Mouse (Mus musculus) heart, postnatal 0 days (tissue): ENCODE data around the gene Psmd1. TPM values are rescaled to one million over a fixed set of nuclear protein-coding genes. Genes with fewer than 3 reads are reported as not detected.

Experiments used
- ATAC-seq: fragments of 200-750 bp; cut with Nextera tagmentation; 2 replicates; pipeline ENCODE4 v1.8.0; 2017; ENCODE audit warnings: low read depth, moderate number of reproducible peaks, moderate library complexity; ENCODE audit not compliant: insufficient read depth
- DNase-seq: peaks from one replicate; pipeline ENCODE4 v3.0.0-alpha.2; 2016; ENCODE audit warnings: low spot score
- H3K27ac ChIP-seq: fragments of 300-500 bp; sonication (generic); 2 replicates; pipeline ENCODE4 v1.5.1; 2014; ENCODE audit warnings: low read depth, mild to moderate bottlenecking
- H3K27me3 ChIP-seq: fragments of 300-500 bp; sonication (generic); 2 replicates; pipeline ENCODE4 v1.6.1; 2014; ENCODE audit warnings: low read length, mixed read lengths; ENCODE audit not compliant: control insufficient read depth, insufficient read depth
- H3K36me3 ChIP-seq: fragments of 300-500 bp; sonication (generic); replicated peaks from 2 replicates; pipeline ENCODE4 v1.6.1; 2014; ENCODE audit warnings: low read length, mixed read lengths; ENCODE audit not compliant: control insufficient read depth, insufficient read depth
- H3K4me1 ChIP-seq: fragments of 300-500 bp; sonication (generic); 2 replicates; pipeline ENCODE4 v1.6.1; 2014; ENCODE audit warnings: antibody characterized with exemption; ENCODE audit not compliant: control insufficient read depth, insufficient read depth
- H3K4me2 ChIP-seq: fragments of 300-500 bp; sonication (generic); 2 replicates; pipeline ENCODE4 v1.6.1; 2014; ENCODE audit warnings: low read depth, mild to moderate bottlenecking, low read length, moderate library complexity
- H3K4me3 ChIP-seq: fragments of 300-500 bp; sonication (generic); 2 replicates; pipeline ENCODE4 v1.5.1; 2014; ENCODE audit warnings: low read depth, low read length
- H3K9ac ChIP-seq: fragments of 300-500 bp; sonication (generic); replicated peaks from 2 replicates; pipeline ENCODE4 v1.6.1; 2014; ENCODE audit warnings: low read depth, low read length, mixed read lengths
- H3K9me3 ChIP-seq: fragments of 300-500 bp; sonication (generic); replicated peaks from 2 replicates; pipeline ENCODE4 v1.6.1; 2016; ENCODE audit warnings: low read length; ENCODE audit not compliant: control insufficient read depth
- CTCF ChIP-seq: IDR thresholded peaks from 2 replicates; pipeline ENCODE4 v1.5.1; 2016; ENCODE audit warnings: antibody characterized with exemption, control low read depth, low read depth
- EP300 ChIP-seq: IDR thresholded peaks from 2 replicates; pipeline ENCODE4 v1.6.1; 2016; ENCODE audit warnings: antibody characterized with exemption, low read depth
- WGBS: fragments of 180-500 bp; shearing (Covaris S2); extraction: QIAGEN DNeasy Blood & Tissue Kit; methylation state at CpG from one replicate; pipeline ENCODE4 v1.1.7; 2014; 5-methylcytosine and 5-hydroxymethylcytosine counted together
- polyA plus RNA-seq: library from polyadenylated mRNA; unstranded; fragments of >200 nt; fragmentation: Nextera tagmentation; extraction: Ambion mirVana; gene quantifications from 2 replicates; pipeline ENCODE4 v1.2.1, GENCODE M21; 2015
- total RNA-seq: library from RNA; depleted of rRNA; stranded (reverse); fragments of >200 nt; gene quantifications from 2 replicates; pipeline ENCODE4 v1.2.3, GENCODE M21; 2014; ENCODE audit warnings: low replicate concordance

Gene Psmd1
- total and polyA plus RNA-seq, 2 experiments from 2014 or later = 101 to 116 TPM

DNA sequence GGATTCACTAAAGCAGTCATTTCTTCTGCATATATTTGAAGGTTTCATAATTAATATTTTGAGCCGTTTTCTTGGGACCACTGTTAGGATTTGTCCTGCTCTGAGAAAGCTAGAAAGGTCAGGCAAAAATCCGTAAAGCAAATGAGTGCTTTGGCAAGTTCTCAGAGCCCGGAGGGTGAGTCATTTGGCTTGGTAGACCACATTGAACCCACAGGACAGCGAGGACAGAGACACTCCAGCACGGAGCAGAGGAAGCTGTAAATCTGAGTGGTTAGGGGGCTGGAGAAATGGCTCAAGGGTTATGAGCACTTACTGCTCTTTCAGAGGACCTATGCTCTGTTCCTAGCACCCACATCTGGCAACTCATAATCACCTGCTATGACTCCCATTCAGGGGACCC is 83.4 kb downstream of the Psmd1 start:
- Histone ChIP-seq H3K9me3 (no peaks in the 10 kb centered on the region), H3K4me3 (no peak overlapping the region), H3K27ac (no peak overlapping the region), H3K4me2 (no peak overlapping the region), H3K36me3 (no peaks in the 10 kb centered on the region), H3K27me3 (no peaks in the 10 kb centered on the region), H3K9ac (no peak overlapping the region), H3K4me1 (no peaks in the 10 kb centered on the region)
- WGBS = 69% methylated on average over 5 of the region's 5 CpGs
- TF ChIP-seq EP300 = no peak
- TF ChIP-seq CTCF = no peak
- ATAC-seq (no peak), DNase-seq (no peak)

- Histone ChIP-seq H3K27me3 (no peaks in the 10 kb centered on the region), H3K4me1 (no peaks in the 10 kb centered on the region), H3K4me2 (no peak overlapping the region), H3K36me3 (no peaks in the 10 kb centered on the region), H3K9me3 (no peaks in the 10 kb centered on the region), H3K9ac (no peak overlapping the region), H3K4me3 (no peak overlapping the region), H3K27ac (no peak overlapping the region)
- no peak for TF ChIP-seq EP300
- TF ChIP-seq CTCF = no peak
- WGBS = 61% methylated on average over 9 of the region's 9 CpGs
- ATAC-seq = no peak
- no peak for DNase-seq
Observed at GRCm38 (mm10) chr1:86148161-86148560, 84.0 kb downstream of the Psmd1 start.

DNA sequence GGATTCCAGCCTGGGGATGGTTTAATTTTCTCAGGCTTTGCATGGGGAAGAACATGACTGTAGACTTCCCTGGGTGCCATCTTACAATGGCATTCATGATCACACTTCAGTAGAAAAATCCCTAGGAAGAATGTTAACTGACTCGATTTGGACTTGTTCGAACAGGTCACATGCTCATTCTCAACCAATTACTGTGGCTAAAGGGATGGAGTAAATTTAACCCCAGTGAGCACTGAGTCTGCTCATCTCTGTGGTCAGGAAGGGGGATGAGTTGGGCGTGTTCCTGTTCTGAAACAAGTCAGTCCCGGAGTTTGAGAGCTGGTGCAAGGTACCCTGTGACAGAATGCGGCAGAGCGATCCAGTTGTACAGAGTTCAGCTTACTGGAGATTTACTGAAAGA is 86.7 kb downstream of the Psmd1 start:
- Histone ChIP-seq H3K9ac (no peak overlapping the region), H3K4me1 (peaks cover 5% of the 10 kb centered on the region; the same call in 1 of the 2 replicates), H3K4me3 (no peak overlapping the region), H3K36me3 (no peaks in the 10 kb centered on the region), H3K27ac (no peak overlapping the region), H3K27me3 (no peaks in the 10 kb centered on the region), H3K4me2 (no peak overlapping the region), H3K9me3 (no peaks in the 10 kb centered on the region)
- DNase-seq = no peak
- whole genome bisulfite sequencing = 67% methylated on average over 6 of the region's 6 CpGs
- TF ChIP-seq EP300 (no peak), CTCF (no peak)
- no peak for ATAC-seq

GRCm38 (mm10) chr1:86151376-86151775 is 87.2 kb downstream of the Psmd1 start:
- no peak overlapping the region for H3K9ac ChIP-seq
- H3K9me3 ChIP-seq = no peaks in the 10 kb centered on the region
- H3K4me3 ChIP-seq = no peak overlapping the region
- no peaks in the 10 kb centered on the region for H3K27me3 ChIP-seq
- TF ChIP-seq CTCF (no peak), EP300 (no peak)
- DNase-seq (no peak), ATAC-seq (no peak; the same call in 1 of the 2 replicates)
- H3K36me3 ChIP-seq = no peaks in the 10 kb centered on the region
- H3K27ac ChIP-seq = no peak overlapping the region
- H3K4me2 ChIP-seq = no peak overlapping the region
- WGBS = 48% methylated on average over 7 of the region's 7 CpGs
- H3K4me1 ChIP-seq = peaks cover 5% of the 10 kb centered on the region; the same call in 1 of the 2 replicates

DNA sequence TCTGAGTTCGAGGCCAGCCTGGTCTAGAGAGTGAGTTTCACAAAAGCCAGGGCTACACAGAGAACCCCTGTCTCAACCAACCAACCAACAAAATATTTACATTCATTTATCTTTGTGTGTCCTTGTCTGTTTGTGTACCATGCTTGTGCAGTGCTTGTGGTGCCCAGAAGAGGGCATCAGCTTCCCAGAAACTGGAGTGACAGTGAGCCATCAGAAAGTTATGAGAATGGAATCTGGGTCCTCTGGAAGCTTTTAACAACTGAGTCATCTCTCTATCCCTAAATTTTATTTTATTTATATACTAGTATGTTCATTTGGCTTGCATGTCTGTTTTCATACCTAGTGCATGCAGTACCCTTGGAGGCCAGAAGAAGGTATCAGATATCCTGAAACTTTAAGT is 88.4 kb downstream of the Psmd1 start:
- Histone ChIP-seq H3K9me3 (no peaks in the 10 kb centered on the region), H3K36me3 (0 out of 2 replicates have a peak, but pooled peaks cover 5% of the 10 kb centered on the region), H3K4me2 (no peak overlapping the region), H3K27ac (no peak overlapping the region), H3K9ac (no peak overlapping the region), H3K27me3 (no peaks in the 10 kb centered on the region), H3K4me3 (no peak overlapping the region), H3K4me1 (peaks cover 5% of the 10 kb centered on the region; the same call in 1 of the 2 replicates)
- WGBS = 90% methylated on average over 1 of the region's 1 CpGs
- DNase-seq = no peak
- TF ChIP-seq CTCF (peak; percentile 20; the same call in 1 of the 2 replicates), EP300 (no peak)
- no peak for ATAC-seq

DNA sequence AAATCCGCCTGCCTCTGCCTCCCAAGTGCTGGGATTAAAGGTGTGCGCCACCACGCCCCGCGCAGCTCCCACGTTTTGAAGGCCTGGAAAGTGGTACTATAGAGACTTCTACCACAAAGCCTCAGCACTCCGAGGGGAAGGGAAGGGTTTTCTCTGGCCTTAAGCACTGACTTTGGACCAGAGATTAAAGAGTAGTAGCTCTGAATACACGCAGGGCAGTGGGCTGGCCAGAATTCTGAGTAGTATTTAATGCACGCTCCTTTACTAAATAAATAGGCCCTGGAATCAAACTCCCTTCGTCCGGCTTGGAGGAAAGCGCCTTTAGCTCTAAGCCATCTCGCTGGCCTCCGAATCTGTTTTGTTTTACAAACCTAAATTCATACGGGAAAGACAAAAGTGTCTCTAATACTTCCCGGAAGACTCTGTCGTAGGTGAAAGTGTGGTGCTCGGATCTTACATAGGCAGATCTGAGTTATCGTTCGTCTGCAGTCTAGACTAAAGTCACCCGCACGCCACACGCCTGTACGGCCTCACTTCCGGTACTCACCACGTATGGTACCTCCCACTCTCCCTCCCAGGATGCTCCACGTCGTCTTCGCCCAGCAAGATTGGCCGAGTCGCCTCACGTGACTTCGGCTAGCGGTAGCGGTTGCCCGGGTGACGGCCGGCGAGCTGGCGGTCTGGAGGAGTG is 90.1 kb downstream of the Psmd1 start, which contains the start of gene Armc9:
Gene Armc9 (plus strand): TSS at position 648 of the 691 bp plus-strand sequence.
- Histone ChIP-seq H3K27me3 (no peaks in the 10 kb centered on the region), H3K27ac (peak within 1 kb of the TSS; percentile 90), H3K36me3 (0 out of 2 replicates have a peak, but pooled peaks cover 5% of the 10 kb centered on the region), H3K4me1 (peaks cover 5% of the 10 kb centered on the region; the same call in 1 of the 2 replicates), H3K4me2 (peak within 1 kb of the TSS; percentile 97), H3K9ac (peak within 1 kb of the TSS; percentile 68), H3K4me3 (peak within 1 kb of the TSS; percentile 85), H3K9me3 (no peaks in the 10 kb centered on the region)
- peak; percentile 98 for DNase-seq
- TF ChIP-seq EP300 = no peak
- no peak for TF ChIP-seq CTCF
- 3% methylated on average over 40 of the region's 40 CpGs for WGBS
- ATAC-seq = peak; percentile 99
